Mouse (Mus musculus) 416B (cell line): ENCODE results near the gene Strbp.
A peak's percentile ranks its signal among the peaks of the same experiment; 100 is the strongest.

Experiments used
- DNase-seq: peaks from one replicate; pipeline ENCODE4 v3.0.0; 2011; ENCODE audit warnings: low read depth

Strbp gene

DNA sequence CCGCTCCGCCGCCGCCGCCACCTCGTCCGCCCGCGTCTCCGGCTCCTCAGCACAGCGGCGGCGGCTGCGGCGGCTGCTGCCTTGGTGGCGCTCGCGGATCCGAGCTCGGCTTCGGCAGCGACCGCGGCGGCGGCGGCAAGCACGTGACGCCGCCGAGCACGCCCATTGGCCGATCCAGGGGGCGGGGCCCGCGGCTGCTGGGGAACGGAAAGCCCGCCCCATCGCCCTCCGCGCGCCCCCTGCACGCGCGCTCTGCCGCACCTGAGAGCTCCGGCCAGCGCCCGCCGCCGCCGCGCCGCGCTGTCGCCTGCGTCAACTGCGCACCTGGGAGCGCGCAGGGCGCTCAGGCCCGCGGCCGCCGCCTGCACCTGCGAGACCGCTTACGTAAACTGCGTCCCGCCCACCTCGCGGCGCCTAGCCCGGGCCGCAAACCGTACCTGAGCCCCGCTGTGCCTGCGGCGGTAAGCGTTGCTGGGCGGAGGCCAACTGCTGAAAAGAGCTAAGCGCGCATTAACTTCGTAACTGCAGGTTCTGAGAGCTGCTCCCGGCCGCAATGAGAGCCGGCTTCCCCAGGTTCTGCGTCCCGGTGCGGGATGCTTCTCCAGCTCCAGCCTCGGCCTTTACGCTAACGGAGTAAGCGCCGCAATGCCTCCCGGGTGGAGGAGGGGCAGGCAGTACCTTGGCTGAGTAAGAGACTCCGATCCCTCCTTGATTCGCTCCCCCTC, at the start of gene Strbp:
Strbp (minus strand) TSS at position 630 of the 725 bp plus-strand sequence.
- DNase-seq: peak; percentile 83

- no peak for DNase-seq
These were observed 47.5 kb upstream of the Strbp start for GRCm38 (mm10) chr2:37751114-37751513.

GRCm38 (mm10) chr2:37749323-37749722, 45.7 kb upstream of the Strbp start:
- DNase-seq: peak; percentile 46

DNA sequence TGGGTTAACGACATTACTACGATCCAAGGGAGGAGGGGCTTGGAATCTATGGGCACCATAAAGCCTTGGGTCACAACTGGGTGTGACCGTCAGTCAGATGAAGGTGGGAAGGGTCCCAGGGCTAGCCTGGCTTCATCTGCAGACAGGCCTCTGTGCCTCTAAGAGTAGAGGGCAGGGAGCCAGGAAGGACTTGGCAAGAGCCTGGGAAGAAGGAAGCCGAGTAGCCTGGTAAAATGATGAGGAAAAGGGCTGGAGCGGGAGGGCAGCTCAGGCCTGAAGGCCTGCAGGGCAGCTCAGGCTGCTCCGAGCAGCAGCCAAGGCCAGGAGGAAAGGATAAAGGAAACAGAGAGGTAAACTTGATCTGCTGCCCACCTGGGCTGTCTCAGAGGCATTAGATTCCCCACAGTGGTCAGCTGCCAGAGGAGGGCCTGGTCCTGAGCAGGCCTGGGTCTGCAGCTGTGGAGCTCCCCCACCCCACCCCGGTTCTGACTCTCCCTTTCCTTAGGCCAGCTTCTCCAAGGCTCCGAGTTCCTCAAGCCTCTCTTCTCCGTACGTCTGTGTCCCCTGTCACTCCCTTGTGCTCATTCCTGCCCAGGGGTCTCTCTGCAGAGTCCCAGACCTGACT, 44.9 kb upstream of the Strbp start:
- DNase-seq: no peak

DNA sequence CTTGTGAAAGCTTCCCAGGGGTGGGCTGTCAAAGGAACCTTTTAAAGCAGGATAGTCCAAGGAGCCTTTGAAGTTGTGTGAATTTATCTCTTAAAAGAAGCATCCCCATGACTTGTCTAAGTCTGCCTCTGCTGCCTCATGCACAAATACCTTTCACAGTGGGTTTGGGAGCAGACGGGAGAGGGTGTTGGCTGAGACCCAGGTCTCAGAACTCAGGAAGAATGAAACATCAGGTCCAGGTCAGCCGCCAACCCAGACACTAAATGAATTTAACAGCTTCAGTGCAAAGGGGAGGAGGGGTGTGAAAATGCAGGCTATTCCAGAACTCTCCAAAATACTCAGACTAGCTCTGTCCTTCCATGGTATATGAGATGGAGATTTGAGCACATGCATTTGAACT, 44.2 kb upstream of the Strbp start:
- DNase-seq: no peak

- DNase-seq: no peak
These were observed 42.8 kb upstream of the Strbp start for GRCm38 (mm10) chr2:37746293-37747049.

GRCm38 (mm10) chr2:37744773-37745395, 41.2 kb upstream of the Strbp start:
- no peak for DNase-seq

- no peak for DNase-seq
These were observed 38.3 kb upstream of the Strbp start for GRCm38 (mm10) chr2:37741806-37742554.

- peak; percentile 39 for DNase-seq
These were observed 32.1 kb upstream of the Strbp start for GRCm38 (mm10) chr2:37735807-37736188.

DNA sequence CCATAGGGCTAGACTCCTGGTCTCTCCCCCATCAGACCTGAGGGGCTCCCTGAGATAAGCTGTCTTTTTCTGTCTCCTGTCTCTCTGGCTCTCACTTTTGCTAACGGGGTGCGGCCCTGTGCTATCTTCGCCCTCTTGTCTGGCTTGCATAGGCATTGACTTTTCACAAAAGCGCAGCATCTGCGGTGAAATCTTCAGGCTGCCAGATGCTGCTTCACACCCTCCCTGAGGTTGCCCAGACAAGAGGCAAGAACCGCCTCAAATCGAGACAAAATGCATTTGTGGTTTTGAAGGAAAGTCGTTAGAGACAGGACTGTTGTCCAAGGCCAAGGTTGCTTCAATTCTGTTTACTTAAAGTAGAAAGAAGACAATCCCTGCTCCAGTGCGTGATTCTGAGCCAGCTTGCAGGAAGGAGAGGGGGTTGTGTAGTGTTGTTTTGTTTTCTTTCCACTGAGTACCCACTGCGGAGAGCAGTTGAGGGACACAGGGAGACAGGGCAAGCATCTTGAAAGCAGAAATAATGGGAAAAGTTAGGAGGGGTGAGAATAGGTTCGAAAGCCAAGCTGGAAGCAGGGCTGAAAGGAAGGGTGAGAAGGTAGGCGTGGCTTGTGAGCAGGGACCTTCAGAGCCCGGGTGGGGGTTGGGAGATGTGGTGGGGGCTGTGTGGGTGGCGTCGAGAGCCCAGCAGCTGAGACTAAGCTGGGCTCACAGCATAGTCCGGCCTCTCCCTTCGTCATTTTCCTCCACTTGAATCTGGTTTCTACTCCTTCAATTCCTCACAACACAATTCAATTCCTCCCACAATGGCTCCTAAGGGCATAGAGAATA, 31.5 kb upstream of the Strbp start:
- DNase-seq: no peak

DNA sequence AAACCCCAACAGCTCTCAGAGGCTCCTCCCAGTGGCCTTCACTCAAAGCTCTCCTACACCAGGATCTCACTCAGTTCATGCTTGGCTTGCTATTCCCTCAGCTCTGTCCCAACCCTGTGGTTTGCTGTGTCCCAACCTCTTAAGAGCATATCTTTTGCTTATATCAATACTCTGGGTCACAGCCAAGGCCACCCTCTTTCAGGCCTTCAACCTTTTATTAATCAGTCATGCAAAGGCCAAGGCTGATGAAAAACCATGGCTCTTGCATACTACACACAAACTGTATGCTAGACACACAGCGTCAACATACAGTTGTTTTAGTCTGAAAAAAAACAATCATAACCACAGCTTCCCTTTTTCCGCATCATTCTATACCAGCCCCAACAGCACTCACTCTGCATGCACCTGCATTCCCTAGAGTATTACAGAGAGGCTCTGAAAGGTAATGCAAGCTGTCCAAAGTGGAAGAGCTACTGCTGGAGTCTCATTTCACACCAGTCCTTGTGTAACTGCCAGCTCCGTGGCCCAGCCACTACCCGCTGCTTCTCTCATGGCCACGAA, 27.7 kb upstream of the Strbp start:
- DNase-seq: peak; percentile 60

DNA sequence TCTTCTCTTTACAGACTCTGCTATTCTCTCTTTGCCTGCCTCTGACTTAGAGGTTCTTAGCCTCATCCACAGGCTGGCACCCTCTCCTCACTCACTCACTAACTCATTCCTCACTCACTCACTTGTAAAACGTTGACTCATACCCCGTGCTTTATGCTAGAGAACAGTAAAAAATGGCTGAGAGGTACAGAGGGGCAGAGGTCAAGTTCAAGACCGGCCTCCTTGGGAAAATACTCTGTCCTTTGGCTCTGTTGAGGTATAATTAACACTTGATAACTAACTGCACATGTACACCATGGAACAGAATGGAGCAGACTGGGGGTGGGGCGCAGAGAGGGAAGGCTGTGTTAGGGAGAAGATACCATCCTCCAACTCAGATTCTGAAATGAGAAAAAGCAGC, 20.6 kb upstream of the Strbp start:
- no peak for DNase-seq

DNA sequence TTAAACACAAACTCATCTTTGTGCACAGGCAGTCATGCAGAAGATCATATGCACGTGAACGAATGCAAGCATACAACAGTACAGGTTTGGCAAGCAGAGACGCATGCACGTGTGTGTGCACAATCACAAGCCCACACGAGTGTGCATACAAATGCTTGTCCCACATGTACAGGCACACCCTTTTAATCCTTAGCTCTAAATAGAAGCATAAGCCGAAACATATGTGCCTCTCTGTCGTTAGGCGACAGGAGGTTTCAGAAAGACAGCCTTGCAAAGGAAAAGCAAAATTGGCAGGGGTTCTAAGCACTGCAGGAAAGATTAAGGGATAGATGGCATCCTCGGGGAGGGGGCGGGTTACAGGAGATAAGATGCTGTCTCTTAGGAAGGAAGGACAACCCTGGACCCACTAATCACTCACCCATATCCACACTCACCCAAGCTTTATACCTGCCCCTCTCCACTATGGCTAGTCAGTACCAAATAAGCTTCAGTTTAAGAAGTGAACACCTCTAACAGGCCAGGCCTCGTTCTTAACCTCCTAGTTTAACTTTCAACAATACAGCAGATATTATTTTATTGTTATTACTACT, 19.9 kb upstream of the Strbp start:
- no peak for DNase-seq

GRCm38 (mm10) chr2:37722674-37723465, 19.2 kb upstream of the Strbp start:
- no peak for DNase-seq

DNA sequence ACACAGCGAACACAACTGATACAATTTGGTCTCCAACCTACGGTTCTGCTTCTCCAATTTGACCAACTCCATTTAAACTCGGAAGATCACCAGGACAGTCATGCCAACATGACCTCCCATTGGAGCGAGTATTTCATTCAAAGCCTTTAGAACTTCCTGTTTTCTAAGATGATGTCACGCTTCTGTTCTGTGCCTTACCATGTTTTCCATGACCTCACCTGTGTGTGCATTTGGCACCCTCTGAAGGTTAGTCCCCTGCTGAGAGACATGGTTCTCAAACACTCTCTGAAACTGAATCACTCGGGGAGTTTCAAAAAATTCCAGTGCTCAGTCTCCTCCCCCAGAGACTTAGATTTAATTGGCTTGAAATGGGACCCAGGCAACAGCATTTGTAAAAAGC, 12.6 kb upstream of the Strbp start:
- DNase-seq: peak; percentile 49

DNA sequence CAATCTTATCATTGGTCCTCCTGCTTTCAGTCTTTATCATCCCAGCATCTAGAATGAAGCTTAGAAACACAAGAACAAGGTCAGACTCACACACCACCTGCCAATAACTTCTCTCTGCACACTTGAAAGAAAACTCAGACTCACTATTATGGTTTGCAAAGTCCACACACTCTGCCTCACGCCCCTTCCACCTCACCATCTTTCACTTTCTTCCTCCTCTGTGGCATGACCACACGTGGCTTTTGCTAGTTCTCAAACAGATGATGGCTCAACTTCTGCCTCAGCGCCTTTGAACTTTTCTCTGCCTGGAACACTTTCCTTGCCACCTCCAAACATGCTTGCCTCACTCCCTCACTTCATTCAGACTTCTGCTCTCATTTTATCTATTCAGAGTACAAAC, 11.7 kb upstream of the Strbp start:
- DNase-seq: no peak

DNA sequence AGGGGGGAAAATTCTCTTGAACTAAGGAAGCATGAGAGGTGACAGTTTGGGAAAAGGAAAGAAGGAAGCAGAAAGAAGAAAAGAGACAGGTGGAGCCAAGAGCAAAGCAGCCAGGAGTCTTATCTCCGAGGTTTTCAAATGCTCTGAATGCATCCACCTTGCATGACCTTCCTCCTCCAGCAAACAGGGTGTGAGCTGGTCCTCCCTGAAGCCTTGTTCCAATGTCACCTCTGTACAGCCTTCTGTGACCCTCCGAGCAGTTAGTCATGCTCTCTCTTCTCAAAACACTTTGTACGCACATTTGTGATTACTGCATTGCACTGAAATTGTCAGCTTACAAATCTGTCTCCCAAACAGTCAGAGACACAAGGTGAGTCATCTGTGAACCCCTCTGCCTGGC, 9.4 kb upstream of the Strbp start:
- no peak for DNase-seq

DNA sequence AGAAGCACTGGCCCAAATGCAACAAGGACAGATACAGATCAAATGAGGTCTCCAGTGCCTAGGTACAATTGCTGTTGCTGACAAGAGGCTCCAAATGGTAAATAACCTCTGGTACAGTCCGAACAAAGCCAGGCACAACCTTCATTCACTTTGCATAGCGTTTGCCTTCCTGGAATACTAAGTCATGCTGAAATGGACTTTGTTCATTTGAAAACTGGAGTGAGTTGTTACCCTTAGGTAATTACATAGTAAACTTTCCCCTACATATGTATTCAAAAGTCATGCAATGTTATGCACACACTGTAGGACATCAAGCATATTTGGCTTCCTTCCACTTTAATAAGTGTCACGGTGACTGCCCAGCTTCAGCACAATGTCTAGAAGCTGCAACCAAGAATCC, 5.2 kb upstream of the Strbp start:
- DNase-seq: no peak

DNA sequence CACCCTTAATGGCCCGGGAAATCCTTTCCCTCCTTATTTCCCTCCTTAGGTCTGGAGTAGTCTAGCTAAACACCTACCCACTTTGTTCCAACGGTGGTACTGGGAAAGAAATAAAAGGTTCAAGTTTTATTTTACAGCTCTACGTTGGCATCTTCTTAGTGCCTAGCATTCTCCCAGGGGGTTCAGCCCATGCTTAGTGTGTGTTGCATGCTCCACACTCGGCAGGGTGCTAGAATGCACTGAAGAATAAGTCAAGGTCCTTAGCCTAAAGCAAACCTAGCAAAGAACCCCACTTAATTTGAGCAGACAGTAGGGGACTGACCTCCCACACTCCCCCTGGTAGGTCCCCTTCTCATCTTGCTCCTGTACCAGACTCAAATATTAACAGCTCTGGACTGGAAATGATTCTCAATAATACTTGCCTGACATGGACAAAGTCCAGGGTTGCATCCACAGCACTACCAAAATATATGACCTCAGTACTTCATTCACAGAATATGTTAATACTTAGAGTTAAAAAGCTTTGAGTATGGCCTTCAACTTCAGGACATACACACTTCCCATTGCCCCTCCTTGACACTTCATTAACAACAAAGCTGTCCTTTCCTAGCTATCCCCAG, 592 bp upstream of the Strbp start:
- no peak for DNase-seq
